Mouse (Mus musculus) CH12.LX (cell line): ENCODE measurements around the gene Prrt4. TPM values are rescaled to one million over a fixed set of nuclear protein-coding genes. Genes with fewer than 3 reads are reported as not detected.
A peak's percentile ranks its signal among the peaks of the same experiment; 100 is the strongest.

Experiments used
- DNase-seq: peaks from one replicate; pipeline ENCODE4 v3.0.0-alpha.2; 2013; ENCODE audit errors: extremely low read depth
- H3K27ac ChIP-seq: 2 replicates; pipeline ENCODE4 v1.5.1; 2012; ENCODE audit warnings: low read depth, mild to moderate bottlenecking, control low read depth, moderate library complexity; ENCODE audit not compliant: insufficient read depth
- H3K27me3 ChIP-seq: replicated peaks from 2 replicates; pipeline ENCODE3; 2012; ENCODE audit warnings: inconsistent platforms
- H3K36me3 ChIP-seq, 2 experiments: replicated peaks in 1 of 2; 2 replicates each; pipeline versions ENCODE3 to v1.6.1; 2012; ENCODE audit warnings: inconsistent platforms in 1 of 2, low read length in 1 of 2, mild to moderate bottlenecking in 1 of 2, mixed read lengths in 1 of 2, moderate library complexity in 1 of 2; ENCODE audit not compliant: control insufficient read depth in 1 of 2, insufficient read depth in 1 of 2
- H3K4me1 ChIP-seq, 2 experiments: 2 replicates each; pipeline ENCODE4 v1.6.1; 2012; ENCODE audit warnings: inconsistent platforms in 1 of 2, moderate library complexity in 1 of 2; ENCODE audit not compliant: insufficient read depth in 2 of 2, control insufficient read depth in 1 of 2
- H3K4me2 ChIP-seq: 2 replicates; pipeline ENCODE4 v1.6.1; 2012; ENCODE audit warnings: low read depth, mild to moderate bottlenecking, control low read depth; ENCODE audit not compliant: poor library complexity, insufficient read depth, severe bottlenecking
- H3K4me3 ChIP-seq, 3 experiments: fragments of 150-350 bp in 1 of 3; sonication (generic) in 1 of 3; replicated peaks in 1 of 3; 2 replicates each; pipeline versions ENCODE3 to v1.5.1; 2011 to 2012; ENCODE audit warnings: low read depth in 2 of 3, low read length in 2 of 3, mild to moderate bottlenecking in 2 of 3, moderate library complexity in 2 of 3, control low read depth in 1 of 3, improper control_type of control experiment in 1 of 3, inconsistent platforms in 1 of 3, mixed read lengths in 1 of 3; ENCODE audit not compliant: poor library complexity in 1 of 3
- H3K79me2 ChIP-seq: replicated peaks from 2 replicates; pipeline ENCODE4 v1.6.1; 2012; ENCODE audit warnings: mild to moderate bottlenecking, moderate library complexity; ENCODE audit not compliant: control insufficient read depth, poor library complexity, insufficient read depth, severe bottlenecking; ENCODE audit errors: extremely low read depth
- H3K9ac ChIP-seq: 2 replicates; pipeline ENCODE4 v1.6.1; 2012; ENCODE audit warnings: low read depth, mild to moderate bottlenecking, control low read depth, moderate library complexity; ENCODE audit not compliant: insufficient read depth
- H3K9me3 ChIP-seq: replicated peaks from 2 replicates; pipeline ENCODE3; 2012; ENCODE audit warnings: low read length, inconsistent platforms, mixed read lengths
- BHLHE40 ChIP-seq: IDR thresholded peaks from 2 replicates; pipeline ENCODE4 v1.6.1; 2011; ENCODE audit warnings: mild to moderate bottlenecking, low read depth, low read length, improper control_type of control experiment
- CHD1 ChIP-seq: IDR thresholded peaks from 2 replicates; pipeline ENCODE4 v1.6.1; 2012; ENCODE audit warnings: low read depth, low read length, improper control_type of control experiment, inconsistent platforms
- CHD2 ChIP-seq: IDR thresholded peaks from 2 replicates; pipeline ENCODE4 v1.6.1; 2011; ENCODE audit warnings: low read length, improper control_type of control experiment
- CTCF ChIP-seq, 2 experiments: IDR thresholded peaks in 1 of 2; conservative IDR thresholded peaks in 1 of 2; 2 replicates each; pipeline ENCODE4 v1.5.1; 2011 to 2012; ENCODE audit warnings: low read depth in 2 of 2, low read length in 2 of 2, improper control_type of control experiment in 1 of 2, inconsistent platforms in 1 of 2, mild to moderate bottlenecking in 1 of 2, moderate library complexity in 1 of 2
- E2F4 ChIP-seq: IDR thresholded peaks from 2 replicates; pipeline ENCODE4 v1.6.1; 2011; ENCODE audit warnings: low read depth, low read length, improper control_type of control experiment; ENCODE audit not compliant: insufficient replicate concordance
- ELF1 ChIP-seq: IDR thresholded peaks from 2 replicates; pipeline ENCODE4 v1.6.1; 2014; ENCODE audit warnings: low read depth, mild to moderate bottlenecking, inconsistent platforms, low read length, improper control_type of control experiment
- EP300 ChIP-seq: IDR thresholded peaks from 2 replicates; pipeline ENCODE4 v1.6.1; 2011; ENCODE audit warnings: low read length, improper control_type of control experiment
- ETS1 ChIP-seq: conservative IDR thresholded peaks from 2 replicates; pipeline ENCODE4 v1.6.1; 2012; ENCODE audit warnings: low read depth, mild to moderate bottlenecking, inconsistent platforms, low read length, improper control_type of control experiment, moderate library complexity
- GABPA ChIP-seq: IDR thresholded peaks from 2 replicates; pipeline ENCODE4 v1.6.1; 2012; ENCODE audit warnings: low read depth, low read length, improper control_type of control experiment, inconsistent platforms; ENCODE audit not compliant: insufficient replicate concordance
- HCFC1 ChIP-seq: IDR thresholded peaks from 2 replicates; pipeline ENCODE4 v1.6.1; 2012; ENCODE audit warnings: low read depth, mild to moderate bottlenecking, inconsistent platforms, low read length, improper control_type of control experiment
- IRF4 ChIP-seq: IDR thresholded peaks from 2 replicates; pipeline ENCODE4 v1.6.1; 2014; ENCODE audit warnings: low read depth, mild to moderate bottlenecking, inconsistent platforms, low read length, improper control_type of control experiment
- JUN ChIP-seq: IDR thresholded peaks from 2 replicates; pipeline ENCODE4 v1.6.1; 2011; ENCODE audit warnings: low read depth, mild to moderate bottlenecking, low read length, improper control_type of control experiment, moderate library complexity; ENCODE audit not compliant: insufficient read depth
- JUND ChIP-seq: conservative IDR thresholded peaks from 2 replicates; pipeline ENCODE4 v1.6.1; 2011; ENCODE audit warnings: low read depth, low read length, improper control_type of control experiment
- MAFK ChIP-seq: IDR thresholded peaks from 2 replicates; pipeline ENCODE4 v1.6.1; 2011; ENCODE audit warnings: low read length, improper control_type of control experiment; ENCODE audit not compliant: insufficient replicate concordance
- MAX ChIP-seq: IDR thresholded peaks from 2 replicates; pipeline ENCODE4 v1.6.1; 2011; ENCODE audit warnings: low read length, improper control_type of control experiment
- MAZ ChIP-seq: IDR thresholded peaks from 2 replicates; pipeline ENCODE4 v1.6.1; 2012; ENCODE audit warnings: low read depth, mild to moderate bottlenecking, inconsistent platforms, low read length, improper control_type of control experiment, moderate library complexity
- MEF2A ChIP-seq: IDR thresholded peaks from 2 replicates; pipeline ENCODE4 v1.6.1; 2014; ENCODE audit warnings: low read depth, mild to moderate bottlenecking, inconsistent platforms, low read length, improper control_type of control experiment, borderline replicate concordance
- MXI1 ChIP-seq: IDR thresholded peaks from 2 replicates; pipeline ENCODE4 v1.6.1; 2011; ENCODE audit warnings: mild to moderate bottlenecking, low read depth, low read length, improper control_type of control experiment
- MYC ChIP-seq: IDR thresholded peaks from 2 replicates; pipeline ENCODE4 v1.6.1; 2011; ENCODE audit warnings: low read depth, mild to moderate bottlenecking, improper control_type of control experiment, low read length
- NELFE ChIP-seq: IDR thresholded peaks from 2 replicates; pipeline ENCODE4 v1.6.1; 2011; ENCODE audit warnings: low read depth, low read length, improper control_type of control experiment
- NRF1 ChIP-seq: IDR thresholded peaks from 2 replicates; pipeline ENCODE4 v1.6.1; 2014; ENCODE audit warnings: low read depth, mild to moderate bottlenecking, inconsistent platforms, low read length, improper control_type of control experiment, moderate library complexity
- PAX5 ChIP-seq: IDR thresholded peaks from 2 replicates; pipeline ENCODE4 v1.6.1; 2012; ENCODE audit warnings: low read length, inconsistent platforms, mixed read lengths
- POLR2A ChIP-seq: IDR thresholded peaks from 2 replicates; pipeline ENCODE4 v1.6.1; 2011; ENCODE audit warnings: low read depth, mild to moderate bottlenecking, improper control_type of control experiment, low read length
- POLR2AphosphoS2 ChIP-seq: IDR thresholded peaks from 2 replicates; pipeline ENCODE4 v1.6.1; 2011; ENCODE audit warnings: low read depth, low read length, improper control_type of control experiment
- RAD21 ChIP-seq: IDR thresholded peaks from 2 replicates; pipeline ENCODE4 v1.6.1; 2011; ENCODE audit warnings: low read depth, mild to moderate bottlenecking, low read length, improper control_type of control experiment, moderate library complexity
- RCOR1 ChIP-seq: conservative IDR thresholded peaks from 2 replicates; pipeline ENCODE4 v1.6.1; 2012; ENCODE audit warnings: low read depth, mild to moderate bottlenecking, inconsistent platforms, low read length, improper control_type of control experiment
- SIN3A ChIP-seq: IDR thresholded peaks from 2 replicates; pipeline ENCODE4 v1.6.1; 2012; ENCODE audit warnings: low read length, improper control_type of control experiment, inconsistent platforms
- SMC3 ChIP-seq: IDR thresholded peaks from 2 replicates; pipeline ENCODE4 v1.6.1; 2011; ENCODE audit warnings: low read depth, low read length, improper control_type of control experiment
- TBP ChIP-seq: conservative IDR thresholded peaks from 2 replicates; pipeline ENCODE4 v1.6.1; 2011; ENCODE audit warnings: low read depth, low read length, improper control_type of control experiment
- TCF12 ChIP-seq: IDR thresholded peaks from 2 replicates; pipeline ENCODE4 v1.6.1; 2014; ENCODE audit warnings: low read depth, mild to moderate bottlenecking, inconsistent platforms, low read length, improper control_type of control experiment
- UBTF ChIP-seq: IDR thresholded peaks from 2 replicates; pipeline ENCODE4 v1.6.1; 2012; ENCODE audit warnings: low read depth, mild to moderate bottlenecking, inconsistent platforms, low read length, improper control_type of control experiment, moderate library complexity
- USF1 ChIP-seq: IDR thresholded peaks from 2 replicates; pipeline ENCODE4 v1.6.1; 2014; ENCODE audit warnings: low read depth, mild to moderate bottlenecking, inconsistent platforms, low read length, improper control_type of control experiment
- USF2 ChIP-seq: conservative IDR thresholded peaks from 2 replicates; pipeline ENCODE4 v1.6.1; 2011; ENCODE audit warnings: low read depth, low read length, improper control_type of control experiment
- ZC3H11A ChIP-seq: IDR thresholded peaks from 2 replicates; pipeline ENCODE4 v1.6.1; 2012; ENCODE audit warnings: low read depth, mild to moderate bottlenecking, inconsistent platforms, low read length, improper control_type of control experiment
- ZKSCAN1 ChIP-seq: IDR thresholded peaks from 2 replicates; pipeline ENCODE4 v1.6.1; 2012; ENCODE audit warnings: low read depth, inconsistent platforms, low read length, improper control_type of control experiment, borderline replicate concordance
- ZMIZ1 ChIP-seq: IDR thresholded peaks from 2 replicates; pipeline ENCODE4 v1.6.1; 2012; ENCODE audit warnings: low read depth, mild to moderate bottlenecking, inconsistent platforms, low read length, improper control_type of control experiment
- ZNF384 ChIP-seq: IDR thresholded peaks from 2 replicates; pipeline ENCODE4 v1.6.1; 2012; ENCODE audit warnings: low read depth, low read length, improper control_type of control experiment, inconsistent platforms
- dilution Hi-C: fragments of 300-500 bp; cut with MboI; formaldehyde crosslinking; loops from 2 replicates; pipeline ENCODE4 v1.14.3; 2020; ENCODE audit warnings: low sequenced_read_pairs; ENCODE audit not compliant: extremely low pct_unique_long_range_greater_than_20kb, extremely low pct_ligation_motif_present
- in situ Hi-C: fragments of 300-500 bp; cut with MboI; formaldehyde crosslinking; loops from 3 replicates; pipeline ENCODE4 v1.14.3; 2019; ENCODE audit warnings: low sequenced_read_pairs, low pct_ligation_motif_present, low pct_unique_long_range_greater_than_20kb, mixed read lengths
- polyA plus RNA-seq: library from polyadenylated mRNA; unstranded; fragments of >175 nt; gene quantifications from 2 replicates; pipeline ENCODE4 v1.2.1, GENCODE M21; 2012; ENCODE audit warnings: low read depth; ENCODE audit not compliant: insufficient read length
- total RNA-seq, 2 experiments: library from RNA; depleted of rRNA; stranded (reverse); fragments of 300-350 nt in 1 of 2; fragments of >200 nt in 1 of 2; gene quantifications; 2 replicates each; pipeline ENCODE4 v1.2.3; 2012 to 2014

Prrt4 gene
- total and polyA plus RNA-seq, 3 experiments: not detected

GRCm38 (mm10) chr6:29164314-29165244 lies 14.8 kb downstream of the Prrt4 start, which contains the start of gene Rbm28:
Rbm28 (minus strand) TSS chr6:29165006.
- Histone ChIP-seq H3K4me3 (peak within 1 kb of the TSS; percentile 81 to 97 (median 94)), H3K36me3 (peaks cover 8 to 21% of the 10 kb centered on the region in 2 experiments), H3K4me2 (peak within 1 kb of the TSS; percentile 68), H3K9ac (peak within 1 kb of the TSS; percentile 74), H3K27ac (no peak within 1 kb of the TSS), H3K9me3 (no peaks in the 10 kb centered on the region), H3K4me1 (peaks cover 5 to 21% of the 10 kb centered on the region in 2 experiments; a peak in 2 of 4 replicates), H3K27me3 (peaks cover 38% of the 10 kb centered on the region), H3K79me2 (peaks cover 37% of the 10 kb centered on the region)
- in situ Hi-C loops: loop anchor here (5.0 kb wide), 3 partner anchors 38 to 113 kb away; partner anchors contain the start of gene Fam71f2
- dilution Hi-C loops: no loop called here
- DNase-seq: peak; percentile 98
- TF ChIP-seq SMC3: no peak
- TF ChIP-seq NRF1: peak; percentile 59
- no peak for TF ChIP-seq RAD21
- TF ChIP-seq JUN: no peak
- TF ChIP-seq USF2: no peak
- no peak for TF ChIP-seq CHD1
- 0 out of 2 replicates have a peak, but pooled peaks have one; percentile 2 for TF ChIP-seq USF1
- peak; percentile 95 for TF ChIP-seq POLR2A
- peak; percentile 87; the same call in 1 of the 2 replicates for TF ChIP-seq MAZ
- TF ChIP-seq ELF1: peak; percentile 90
- no peak for TF ChIP-seq CTCF (conservative IDR thresholded peaks at IDR 0.05 in 1 of 2, IDR thresholded peaks at IDR 0.05 in 1 of 2; ENCODE audit: low read depth in 2 of 2, low read length in 2 of 2)
- TF ChIP-seq TCF12: peak; percentile 79
- TF ChIP-seq HCFC1: peak; percentile 94
- TF ChIP-seq SIN3A: peak; percentile 88
- no peak for TF ChIP-seq ZC3H11A
- TF ChIP-seq EP300: no peak
- TF ChIP-seq POLR2AphosphoS2: peak; percentile 81; the same call in 1 of the 2 replicates
- no peak for TF ChIP-seq MAFK
- peak; percentile 47 for TF ChIP-seq JUND
- peak; percentile 76; the same call in 1 of the 2 replicates for TF ChIP-seq IRF4
- TF ChIP-seq MAX: peak; percentile 58; the same call in 1 of the 2 replicates
- TF ChIP-seq ZMIZ1: 0 out of 2 replicates have a peak, but pooled peaks have one; percentile 47
- TF ChIP-seq BHLHE40: 0 out of 2 replicates have a peak, but pooled peaks have one; percentile 1
- no peak for TF ChIP-seq RCOR1
- peak; percentile 62 for TF ChIP-seq ZNF384
- TF ChIP-seq CHD2: no peak
- TF ChIP-seq MEF2A: peak; percentile 60; the same call in 1 of the 2 replicates
- TF ChIP-seq NELFE: peak; percentile 87
- 0 out of 2 replicates have a peak, but pooled peaks have one; percentile 14 for TF ChIP-seq E2F4
- TF ChIP-seq ETS1: 0 out of 2 replicates have a peak, but pooled peaks have one; percentile 11
- no peak for TF ChIP-seq UBTF
- TF ChIP-seq GABPA: no peak; the same call in 1 of the 2 replicates
- TF ChIP-seq MYC: peak; percentile 63
- TF ChIP-seq PAX5: no peak
- TF ChIP-seq TBP: peak; percentile 96
- TF ChIP-seq ZKSCAN1: no peak
- TF ChIP-seq MXI1: peak; percentile 93
